Mouse (Mus musculus) T-cell, adult 2 months (primary cell): ENCODE data around the gene Cd9.
"Not testable (repeated sequence)": the region's sequence is repeated elsewhere in the genome, so short reads cannot be mapped to it uniquely, and the experiment has no call there.

ENCODE experiments used
- DNase-seq: peaks from one replicate; pipeline ENCODE4 v3.0.0; 2022; ENCODE audit warnings: low spot score

The Cd9 gene

GRCm38 (mm10) chr6:125498062-125498461, 3.5 kb upstream of the Cd9 start:
- DNase-seq, result no peak

- DNase-seq, result no peak
Measured at GRCm38 (mm10) chr6:125496417-125496816, 1.8 kb upstream of the Cd9 start.

GRCm38 (mm10) chr6:125495361-125495760, 770 bp upstream of the Cd9 start:
- DNase-seq, result no peak

GRCm38 (mm10) chr6:125493147-125493546, 1.4 kb downstream of the Cd9 start:
- no peak for DNase-seq

- no peak for DNase-seq
Measured at GRCm38 (mm10) chr6:125492664-125493063, 1.9 kb downstream of the Cd9 start.

GRCm38 (mm10) chr6:125492033-125492432, 2.6 kb downstream of the Cd9 start:
- no peak for DNase-seq

GRCm38 (mm10) chr6:125491393-125491792, 3.2 kb downstream of the Cd9 start:
- DNase-seq, result no peak

- no peak for DNase-seq
Measured at GRCm38 (mm10) chr6:125489881-125490559, 4.6 kb downstream of the Cd9 start.

GRCm38 (mm10) chr6:125485589-125485988, 9.0 kb downstream of the Cd9 start:
- no peak for DNase-seq

GRCm38 (mm10) chr6:125484721-125485120, 9.9 kb downstream of the Cd9 start:
- DNase-seq, result no peak

- not testable (repeated sequence) for DNase-seq
Measured at GRCm38 (mm10) chr6:125484313-125484660, 10.3 kb downstream of the Cd9 start.

- peak; percentile 14 for DNase-seq
Measured at GRCm38 (mm10) chr6:125483515-125484312, 10.9 kb downstream of the Cd9 start.

- DNase-seq, result peak; percentile 63
Measured at GRCm38 (mm10) chr6:125482427-125482831, 12.2 kb downstream of the Cd9 start.

GRCm38 (mm10) chr6:125481667-125482390, 12.8 kb downstream of the Cd9 start:
- peak; percentile 24 for DNase-seq

GRCm38 (mm10) chr6:125480396-125481361, 13.9 kb downstream of the Cd9 start:
- DNase-seq, result peak; percentile 55

- DNase-seq, result no peak
Measured at GRCm38 (mm10) chr6:125479359-125479758, 15.2 kb downstream of the Cd9 start.

GRCm38 (mm10) chr6:125478135-125479128, 16.2 kb downstream of the Cd9 start:
- DNase-seq, result no peak

- DNase-seq, result no peak
Measured at GRCm38 (mm10) chr6:125476826-125477589, 17.6 kb downstream of the Cd9 start.

GRCm38 (mm10) chr6:125476090-125476489, 18.5 kb downstream of the Cd9 start:
- no peak for DNase-seq

- DNase-seq, result no peak
Measured at GRCm38 (mm10) chr6:125475184-125475583, 19.4 kb downstream of the Cd9 start.
